Mouse (Mus musculus) frontal cortex, adult (tissue): Measurements from ENCODE around the gene Tmem114.

Experiments
- ATAC-seq: cut with Nextera tagmentation; 2 replicates; pipeline ENCODE4 v1.9.2; 2017; ENCODE audit warnings: mild to moderate bottlenecking, moderate library complexity, mixed read lengths; ENCODE audit not compliant: low TSS enrichment

The Tmem114 gene

GRCm38 (mm10) chr16:8409197-8409596 is 15.7 kb downstream of the Tmem114 start:
- ATAC-seq, result no peak

- ATAC-seq, result peak; percentile 44; the same call in 1 of the 2 replicates
Measured at GRCm38 (mm10) chr16:8406708-8407107, 18.2 kb downstream of the Tmem114 start.

- ATAC-seq, result no peak
Measured at GRCm38 (mm10) chr16:8402663-8403062, 22.3 kb downstream of the Tmem114 start.

- no peak for ATAC-seq
Measured at GRCm38 (mm10) chr16:8401171-8401955, 23.6 kb downstream of the Tmem114 start.

GRCm38 (mm10) chr16:8399868-8400267 is 25.1 kb downstream of the Tmem114 start:
- ATAC-seq, result no peak

GRCm38 (mm10) chr16:8394946-8395345 is 30.0 kb downstream of the Tmem114 start:
- no peak for ATAC-seq

GRCm38 (mm10) chr16:8388491-8388890 is 36.4 kb downstream of the Tmem114 start:
- ATAC-seq, result no peak

- ATAC-seq, result no peak
Measured at GRCm38 (mm10) chr16:8386386-8386785, 38.5 kb downstream of the Tmem114 start.

- ATAC-seq, result no peak; the same call in 1 of the 2 replicates
Measured at GRCm38 (mm10) chr16:8385679-8386078, 39.3 kb downstream of the Tmem114 start.

- ATAC-seq, result no peak
Measured at GRCm38 (mm10) chr16:8384772-8385171, 40.2 kb downstream of the Tmem114 start.

- no peak for ATAC-seq
Measured at GRCm38 (mm10) chr16:8383396-8383795, 41.5 kb downstream of the Tmem114 start.

- ATAC-seq, result peak; percentile 2; the same call in 1 of the 2 replicates
Measured at GRCm38 (mm10) chr16:8363066-8363465, 61.9 kb downstream of the Tmem114 start.
